Mouse (Mus musculus) midbrain, postnatal 0 days (tissue): ENCODE data around the gene Lpar1. TPM values are rescaled to one million over a fixed set of nuclear protein-coding genes. Genes with fewer than 3 reads are reported as not detected.

Experiments
- ATAC-seq: fragments of 200-750 bp; cut with Nextera tagmentation; 2 replicates; pipeline ENCODE4 v1.8.0; 2017; ENCODE audit warnings: moderate number of reproducible peaks, mild to moderate bottlenecking, moderate TSS enrichment, moderate library complexity; ENCODE audit not compliant: low FRiP score
- DNase-seq: peaks from one replicate; pipeline ENCODE4 v3.0.0-alpha.2; 2015; ENCODE audit warnings: low spot score
- H3K27ac ChIP-seq: fragments of 300-500 bp; sonication (generic); 2 replicates; pipeline ENCODE4 v1.5.1; 2014; ENCODE audit warnings: low read depth, mild to moderate bottlenecking, low read length, mixed read lengths
- H3K27me3 ChIP-seq: fragments of 300-500 bp; sonication (generic); 2 replicates; pipeline ENCODE4 v1.6.1; 2014; ENCODE audit warnings: low read length, control low read depth, mixed read lengths; ENCODE audit not compliant: insufficient read depth
- H3K36me3 ChIP-seq: fragments of 300-500 bp; sonication (generic); 2 replicates; pipeline ENCODE4 v1.6.1; 2014; ENCODE audit warnings: low read length, control low read depth, mixed read lengths; ENCODE audit not compliant: insufficient read depth
- H3K4me1 ChIP-seq: fragments of 300-500 bp; sonication (generic); 2 replicates; pipeline ENCODE4 v1.6.1; 2014; ENCODE audit warnings: mild to moderate bottlenecking, control low read depth, antibody characterized with exemption, low read length, mixed read lengths; ENCODE audit not compliant: insufficient read depth
- H3K4me2 ChIP-seq: fragments of 300-500 bp; sonication (generic); 2 replicates; pipeline ENCODE4 v1.6.1; 2014; ENCODE audit warnings: low read depth, mild to moderate bottlenecking, low read length, mixed read lengths; ENCODE audit not compliant: poor library complexity, severe bottlenecking
- H3K4me3 ChIP-seq: fragments of 300-500 bp; sonication (generic); 2 replicates; pipeline ENCODE4 v1.5.1; 2014; ENCODE audit warnings: low read depth, mild to moderate bottlenecking, low read length, moderate library complexity
- H3K9ac ChIP-seq: fragments of 300-500 bp; sonication (generic); replicated peaks from 2 replicates; pipeline ENCODE4 v1.6.1; 2014; ENCODE audit warnings: mild to moderate bottlenecking, low read length, moderate library complexity, mixed read lengths; ENCODE audit not compliant: poor library complexity, severe bottlenecking
- H3K9me3 ChIP-seq: fragments of 300-500 bp; sonication (generic); 2 replicates; pipeline ENCODE4 v1.6.1; 2016; ENCODE audit warnings: low read length, control low read depth
- CTCF ChIP-seq: IDR thresholded peaks from 2 replicates; pipeline ENCODE4 v1.5.1; 2016; ENCODE audit warnings: antibody characterized with exemption, mild to moderate bottlenecking
- WGBS: fragments of 180-500 bp; shearing (Covaris S2); extraction: QIAGEN DNeasy Blood & Tissue Kit; methylation state at CpG from one replicate; pipeline ENCODE4 v1.1.7; 2014; 5-methylcytosine and 5-hydroxymethylcytosine counted together
- polyA plus RNA-seq: library from polyadenylated mRNA; unstranded; fragments of >200 nt; fragmentation: Nextera tagmentation; extraction: Ambion mirVana; gene quantifications from 2 replicates; pipeline ENCODE4 v1.2.1, GENCODE M21; 2015
- total RNA-seq: library from RNA; depleted of rRNA; stranded (reverse); fragments of >200 nt; gene quantifications from 2 replicates; pipeline ENCODE4 v1.2.3, GENCODE M21; 2014; rRNA removed

Lpar1 gene
- total RNA-seq = 17.9 and 19.1 TPM in 2 replicates
- polyA plus RNA-seq = 28.7 and 28.8 TPM in 2 replicates

DNA sequence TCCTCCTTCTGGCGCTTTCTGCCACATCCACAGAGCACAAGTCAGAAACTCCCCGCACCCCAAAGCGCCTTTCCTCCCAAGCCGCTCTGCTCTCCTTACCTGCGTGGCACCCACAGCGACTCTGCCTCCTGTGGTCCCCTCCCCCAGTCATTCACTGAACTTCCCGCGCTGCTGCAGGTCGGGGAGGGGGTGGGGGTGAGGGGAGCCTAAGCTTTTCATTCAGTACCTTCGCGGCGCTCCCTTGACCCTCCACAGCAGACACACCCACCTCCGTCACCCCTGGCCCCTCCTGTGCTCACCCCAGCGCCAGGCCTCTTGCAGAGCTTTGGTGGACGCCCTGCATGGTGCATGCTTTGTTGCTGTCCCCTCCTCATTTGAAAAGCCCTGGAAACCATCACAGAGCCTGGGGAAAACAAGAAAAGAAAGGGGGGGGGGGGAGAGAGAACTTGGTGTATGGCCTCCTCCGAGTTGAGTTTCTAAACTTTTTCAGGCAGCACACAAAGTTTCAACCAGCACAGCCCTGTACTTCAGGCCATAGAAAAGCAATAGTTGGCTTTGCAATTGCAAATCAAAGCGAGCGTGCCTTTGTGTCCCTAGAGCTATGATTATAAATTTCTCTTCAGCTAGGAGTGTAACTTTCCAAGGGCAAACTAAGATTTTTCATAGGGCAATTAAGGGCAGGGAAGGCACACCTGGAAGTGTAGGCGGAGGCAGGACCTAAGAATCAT lies at the start of gene Lpar1:
TSS of gene Lpar1 (minus strand) at position 268 of the 728 bp plus-strand sequence.
- DNase-seq (no peak), ATAC-seq (0 out of 2 replicates have a peak, but pooled peaks have one; percentile 36)
- no peaks in the 10 kb centered on the region; the same call in 1 of the 2 replicates for H3K27me3 ChIP-seq
- H3K9ac ChIP-seq = peak within 1 kb of the TSS; percentile 65
- no peaks in the 10 kb centered on the region for H3K9me3 ChIP-seq
- H3K27ac ChIP-seq = no peak within 1 kb of the TSS
- peak within 1 kb of the TSS; percentile 80 for H3K4me3 ChIP-seq
- WGBS = 5% methylated on average over 17 of the region's 19 CpGs
- TF ChIP-seq CTCF = no peak
- H3K4me2 ChIP-seq = peak within 1 kb of the TSS; percentile 99
- H3K4me1 ChIP-seq = peaks cover 4% of the 10 kb centered on the region; the same call in 1 of the 2 replicates
- no peaks in the 10 kb centered on the region for H3K36me3 ChIP-seq

DNA sequence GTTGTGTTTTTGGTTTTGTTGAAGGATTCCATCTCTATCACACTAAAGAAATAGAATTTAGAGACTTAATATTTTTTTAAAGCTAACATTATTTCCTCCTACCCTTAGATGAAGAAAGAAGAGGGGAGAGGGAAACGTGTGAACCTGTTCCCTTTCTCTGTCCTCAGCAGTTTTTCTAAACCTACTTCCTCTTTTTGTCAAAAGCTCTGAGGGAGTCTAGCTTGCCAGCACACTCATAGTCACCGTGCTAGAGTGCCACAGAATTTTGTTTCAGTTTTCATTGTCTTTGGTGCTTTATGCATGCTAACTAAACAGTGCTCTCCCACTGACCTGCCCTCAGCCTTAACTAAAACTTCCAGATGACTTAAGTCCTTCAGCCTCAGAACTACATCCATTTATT lies 32.2 kb upstream of the Lpar1 start:
- TF ChIP-seq CTCF = no peak
- H3K36me3 ChIP-seq = no peaks in the 10 kb centered on the region
- whole genome bisulfite sequencing = 36% methylated on average over 2 of the region's 2 CpGs
- no peak for DNase-seq
- no peak overlapping the region for H3K4me2 ChIP-seq
- H3K4me1 ChIP-seq = no peaks in the 10 kb centered on the region
- no peak overlapping the region for H3K9ac ChIP-seq
- ATAC-seq = no peak
- no peak overlapping the region for H3K4me3 ChIP-seq
- H3K27ac ChIP-seq = no peak overlapping the region
- no peaks in the 10 kb centered on the region for H3K27me3 ChIP-seq
- H3K9me3 ChIP-seq = no peaks in the 10 kb centered on the region

DNA sequence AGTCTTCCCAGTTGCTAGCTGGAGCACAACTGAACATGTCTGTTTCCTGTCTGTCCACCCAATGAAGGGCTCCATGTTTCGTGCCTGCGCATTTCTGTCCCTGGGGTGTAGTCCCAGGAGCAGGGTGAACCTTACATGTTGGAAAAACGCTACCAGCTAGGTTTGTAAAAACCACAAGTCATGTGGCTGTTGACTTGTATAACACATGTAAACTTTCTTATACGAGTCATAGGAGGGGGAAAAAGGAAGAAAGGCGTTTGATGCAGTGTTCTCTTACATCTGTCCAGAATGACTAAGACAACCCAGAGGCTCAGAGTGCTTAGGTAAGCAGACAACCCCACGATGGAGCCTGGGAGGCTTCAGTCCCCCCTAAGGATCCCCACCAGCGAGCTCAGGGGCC lies 27.5 kb upstream of the Lpar1 start:
- H3K36me3 ChIP-seq = no peaks in the 10 kb centered on the region
- no peak overlapping the region for H3K4me2 ChIP-seq
- 87% methylated on average over 7 of the region's 7 CpGs for WGBS
- no peaks in the 10 kb centered on the region for H3K27me3 ChIP-seq
- H3K9me3 ChIP-seq = no peaks in the 10 kb centered on the region
- no peak overlapping the region for H3K27ac ChIP-seq
- H3K9ac ChIP-seq = no peak overlapping the region
- no peak for DNase-seq
- no peak for ATAC-seq
- no peak overlapping the region for H3K4me3 ChIP-seq
- no peaks in the 10 kb centered on the region for H3K4me1 ChIP-seq
- no peak for TF ChIP-seq CTCF

DNA sequence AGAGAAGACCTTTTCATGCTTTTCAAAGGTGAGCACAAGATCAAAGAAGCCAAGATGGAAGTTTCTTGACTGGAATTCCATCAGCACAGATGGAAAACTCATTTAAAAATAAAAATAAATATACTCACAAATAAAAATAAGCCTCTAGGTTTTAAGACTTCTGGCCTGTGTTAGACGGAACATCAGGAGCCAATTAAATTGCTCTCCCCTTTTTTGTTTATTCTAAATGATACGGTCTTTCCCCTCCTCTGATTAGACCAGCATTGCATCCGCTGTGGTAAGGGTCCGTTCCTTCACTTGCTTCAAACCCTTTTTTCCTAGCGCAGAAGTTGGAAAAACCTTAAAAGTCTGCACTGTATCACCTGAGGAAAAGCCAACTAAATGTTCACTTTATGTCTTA lies 26.8 kb upstream of the Lpar1 start:
- no peak overlapping the region for H3K27ac ChIP-seq
- H3K4me3 ChIP-seq = no peak overlapping the region
- TF ChIP-seq CTCF = no peak
- H3K27me3 ChIP-seq = no peaks in the 10 kb centered on the region
- DNase-seq (no peak), ATAC-seq (no peak)
- H3K4me2 ChIP-seq = no peak overlapping the region
- no peaks in the 10 kb centered on the region for H3K36me3 ChIP-seq
- H3K9me3 ChIP-seq = no peaks in the 10 kb centered on the region
- H3K9ac ChIP-seq = no peak overlapping the region
- H3K4me1 ChIP-seq = no peaks in the 10 kb centered on the region
- WGBS = 93% methylated on average over 5 of the region's 5 CpGs

DNA sequence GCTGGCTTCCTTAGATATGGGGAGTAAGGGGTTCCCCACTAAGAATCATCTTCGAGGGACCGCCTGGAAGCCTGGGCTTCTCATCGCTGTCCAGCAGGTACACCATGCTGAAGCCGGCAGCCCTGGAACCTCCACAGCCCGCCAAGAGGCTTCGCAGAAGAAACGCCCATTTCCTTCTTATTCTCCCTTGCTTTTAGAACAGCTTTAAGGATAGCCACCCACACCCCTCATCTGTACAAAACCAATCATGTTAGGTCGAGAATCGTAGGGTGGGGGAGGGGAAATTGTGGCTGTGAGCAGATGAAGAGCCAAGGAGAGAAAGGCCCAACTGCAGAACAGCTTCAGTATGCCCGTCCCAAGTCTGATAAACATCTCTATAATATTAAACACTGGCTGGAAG lies 26.4 kb upstream of the Lpar1 start:
- 86% methylated on average over 10 of the region's 10 CpGs for WGBS
- DNase-seq (no peak), ATAC-seq (no peak)
- H3K9me3 ChIP-seq = no peaks in the 10 kb centered on the region
- H3K27me3 ChIP-seq = no peaks in the 10 kb centered on the region
- no peak overlapping the region for H3K4me2 ChIP-seq
- H3K4me1 ChIP-seq = no peaks in the 10 kb centered on the region
- no peaks in the 10 kb centered on the region for H3K36me3 ChIP-seq
- no peak overlapping the region for H3K27ac ChIP-seq
- H3K4me3 ChIP-seq = no peak overlapping the region
- TF ChIP-seq CTCF = no peak
- H3K9ac ChIP-seq = no peak overlapping the region

DNA sequence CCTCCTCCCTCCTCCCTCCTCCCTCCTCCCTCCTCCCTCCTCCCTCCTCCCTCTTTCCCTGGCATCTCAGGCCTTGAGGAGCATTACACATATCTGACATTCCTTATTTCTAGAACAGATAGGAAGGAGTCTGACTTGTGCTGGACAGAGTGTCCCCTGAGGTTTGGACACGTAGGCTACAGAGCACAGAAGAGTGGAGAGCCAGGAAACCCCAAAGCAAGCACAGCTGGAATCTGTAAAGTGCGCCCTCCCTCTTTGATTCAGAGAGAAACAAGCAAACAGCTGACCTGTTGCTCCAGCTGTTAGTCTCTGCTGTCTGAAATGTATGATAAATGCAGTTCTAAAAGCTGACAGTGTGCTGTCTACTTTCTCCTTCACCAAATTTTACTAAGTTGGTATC lies 24.8 kb upstream of the Lpar1 start:
- Histone ChIP-seq H3K4me1 (no peaks in the 10 kb centered on the region), H3K27me3 (no peaks in the 10 kb centered on the region), H3K4me3 (no peak overlapping the region), H3K27ac (no peak overlapping the region), H3K36me3 (no peaks in the 10 kb centered on the region), H3K9ac (no peak overlapping the region), H3K4me2 (no peak overlapping the region), H3K9me3 (no peaks in the 10 kb centered on the region)
- DNase-seq = no peak
- 42% methylated on average over 2 of the region's 2 CpGs for WGBS
- ATAC-seq = no peak
- no peak for TF ChIP-seq CTCF
